Mouse (Mus musculus) effector memory CD4-positive, alpha-beta T cell, adult 7 months (primary cell): ENCODE measurements around the gene Mis18bp1. TPM values are rescaled to one million over a fixed set of nuclear protein-coding genes. Genes with fewer than 3 reads are reported as not detected.

Experiments used
- polyA plus RNA-seq: library from polyadenylated mRNA; unstranded; fragments of 100-300 nt; shearing (Covaris generic); gene quantifications from one replicate; pipeline ENCODE4 v1.2.1, GENCODE M21; 2017

Mis18bp1 gene
- polyA plus RNA-seq = 0.62 TPM

GRCm38 (mm10) chr12:65172021-65172951 lies at the start of gene Mis18bp1:
TSS of gene Mis18bp1 (minus strand) at chr12:65172604.

Other genes with a start within 250 kb of the Mis18bp1 start
- gene Klhl28, start 207.1 kb downstream of the Mis18bp1 start, polyA plus RNA-seq = 20.6 TPM
- gene Togaram1, start 206.8 kb downstream of the Mis18bp1 start, polyA plus RNA-seq = 43.0 TPM
- 75.0 TPM for gene Prpf39, start 136.3 kb downstream of the Mis18bp1 start, polyA plus RNA-seq
- gene Fkbp3, start 98.6 kb downstream of the Mis18bp1 start, polyA plus RNA-seq = 207 TPM
- gene Fancm, start 97.0 kb downstream of the Mis18bp1 start, polyA plus RNA-seq = 12.2 TPM
- 0.49 TPM for gene Wdr20rt, start 52.9 kb upstream of the Mis18bp1 start, polyA plus RNA-seq